Mouse (Mus musculus): ENCODE measurements around the gene Coro7. TPM values are rescaled to one million over a fixed set of nuclear protein-coding genes. Genes with fewer than 3 reads are reported as not detected.

The Coro7 gene
- polyA plus RNA-seq, 1 experiment from 2014 or later, result 7.0 TPM

GRCm38 (mm10) chr16:4655764-4656570 lies 23.6 kb downstream of the Coro7 start:
- no peak overlapping the region for H3K4me2 ChIP-seq
- no peaks in the 10 kb centered on the region for H3K27me3 ChIP-seq
- peaks cover 30% of the 10 kb centered on the region for H3K4me1 ChIP-seq (replicated peaks)
- no peak overlapping the region for H3K4me3 ChIP-seq (replicated peaks)
- H3K9me3 ChIP-seq (replicated peaks), result no peaks in the 10 kb centered on the region
- H3K9ac ChIP-seq, result 0 out of 2 replicates have a peak overlapping the region, but pooled peaks have one; percentile 29
- peaks cover 43% of the 10 kb centered on the region for H3K36me3 ChIP-seq
- ATAC-seq (ENCODE audit: low read depth) (no peak; the same call in 1 of the 2 replicates), DNase-seq (no peak)
- H3K27ac ChIP-seq, result peak overlapping the region; percentile 58
- 39% methylated on average over 11 of the region's 11 CpGs for WGBS (ENCODE audit: insufficient replicate concordance)

GRCm38 (mm10) chr16:4655251-4655734 lies 24.3 kb downstream of the Coro7 start:
- Histone ChIP-seq H3K4me2 (no peak overlapping the region), H3K27me3 (no peaks in the 10 kb centered on the region), H3K9ac (no peak overlapping the region), H3K4me1 (replicated peaks) (peaks cover 30% of the 10 kb centered on the region), H3K27ac (peak overlapping the region; percentile 58), H3K36me3 (peaks cover 41% of the 10 kb centered on the region), H3K9me3 (replicated peaks) (no peaks in the 10 kb centered on the region), H3K4me3 (replicated peaks) (no peak overlapping the region)
- no peak for DNase-seq
- WGBS (ENCODE audit: insufficient replicate concordance), result 72% methylated on average over 4 of the region's 4 CpGs
- ATAC-seq (ENCODE audit: low read depth), result peak; percentile 37; the same call in 1 of the 2 replicates

- DNase-seq (no peak), ATAC-seq (ENCODE audit: low read depth) (no peak)
- H3K4me1 ChIP-seq (replicated peaks), result peaks cover 30% of the 10 kb centered on the region
These were observed 24.9 kb downstream of the Coro7 start for GRCm38 (mm10) chr16:4654706-4655105.

GRCm38 (mm10) chr16:4652707-4653416 lies 26.7 kb downstream of the Coro7 start:
- ATAC-seq (ENCODE audit: low read depth), result no peak
- H3K36me3 ChIP-seq, result peaks cover 56% of the 10 kb centered on the region
- no peak overlapping the region for H3K4me2 ChIP-seq
- peaks cover 20% of the 10 kb centered on the region for H3K4me1 ChIP-seq (replicated peaks)
- H3K9me3 ChIP-seq (replicated peaks), result no peaks in the 10 kb centered on the region
- H3K27ac ChIP-seq, result no peak overlapping the region
- DNase-seq, result no peak
- H3K27me3 ChIP-seq, result no peaks in the 10 kb centered on the region
- no peak overlapping the region for H3K4me3 ChIP-seq (replicated peaks)
- WGBS (ENCODE audit: insufficient replicate concordance), result 65% methylated on average over 4 of the region's 4 CpGs
- no peak overlapping the region for H3K9ac ChIP-seq

More at GRCm38 (mm10) chr16:4654706-4655105, 24.9 kb downstream of the Coro7 start:
- 80% methylated on average over 10 of the region's 10 CpGs for WGBS (ENCODE audit: insufficient replicate concordance)
- H3K4me2 ChIP-seq, result no peak overlapping the region
- no peaks in the 10 kb centered on the region for H3K27me3 ChIP-seq
- peak overlapping the region; percentile 58; the same call in 1 of the 2 replicates for H3K27ac ChIP-seq
- H3K9me3 ChIP-seq (replicated peaks), result no peaks in the 10 kb centered on the region
- H3K4me3 ChIP-seq (replicated peaks), result no peak overlapping the region
- peaks cover 44% of the 10 kb centered on the region for H3K36me3 ChIP-seq
- H3K9ac ChIP-seq, result no peak overlapping the region

GRCm38 (mm10) chr16:4651624-4652023 lies 28.0 kb downstream of the Coro7 start:
- H3K4me1 ChIP-seq (replicated peaks), result peaks cover 23% of the 10 kb centered on the region
- H3K36me3 ChIP-seq, result peaks cover 56% of the 10 kb centered on the region
- DNase-seq (no peak), ATAC-seq (ENCODE audit: low read depth) (no peak)
- H3K9ac ChIP-seq, result no peak overlapping the region
- H3K9me3 ChIP-seq (replicated peaks), result no peaks in the 10 kb centered on the region
- no peak overlapping the region for H3K4me2 ChIP-seq
- H3K27ac ChIP-seq, result no peak overlapping the region
- no peaks in the 10 kb centered on the region for H3K27me3 ChIP-seq
- no peak overlapping the region for H3K4me3 ChIP-seq (replicated peaks)
- WGBS (ENCODE audit: insufficient replicate concordance), result 71% methylated on average over 7 of the region's 7 CpGs

GRCm38 (mm10) chr16:4651081-4651480 lies 28.5 kb downstream of the Coro7 start:
- H3K4me3 ChIP-seq (replicated peaks), result no peak overlapping the region
- peaks cover 18% of the 10 kb centered on the region for H3K4me1 ChIP-seq (replicated peaks)
- no peak overlapping the region for H3K4me2 ChIP-seq
- WGBS (ENCODE audit: insufficient replicate concordance), result 89% methylated on average over 1 of the region's 1 CpGs
- no peak overlapping the region for H3K9ac ChIP-seq
- peaks cover 56% of the 10 kb centered on the region for H3K36me3 ChIP-seq
- ATAC-seq (ENCODE audit: low read depth), result no peak
- no peak overlapping the region for H3K27ac ChIP-seq
- H3K9me3 ChIP-seq (replicated peaks), result no peaks in the 10 kb centered on the region
- H3K27me3 ChIP-seq, result no peaks in the 10 kb centered on the region
- no peak for DNase-seq

- ATAC-seq (ENCODE audit: low read depth) (no peak), DNase-seq (no peak)
- 83% methylated on average over 3 of the region's 3 CpGs for WGBS (ENCODE audit: insufficient replicate concordance)
- H3K9ac ChIP-seq, result no peak overlapping the region
- no peaks in the 10 kb centered on the region for H3K9me3 ChIP-seq (replicated peaks)
- H3K4me3 ChIP-seq (replicated peaks), result no peak overlapping the region
- H3K4me2 ChIP-seq, result no peak overlapping the region
- H3K4me1 ChIP-seq (replicated peaks), result peaks cover 9% of the 10 kb centered on the region
- H3K36me3 ChIP-seq, result peaks cover 51% of the 10 kb centered on the region
- no peak overlapping the region for H3K27ac ChIP-seq
- H3K27me3 ChIP-seq, result no peaks in the 10 kb centered on the region
These were observed 29.4 kb downstream of the Coro7 start for GRCm38 (mm10) chr16:4650161-4650560.

- DNase-seq, result no peak
- peaks cover 46% of the 10 kb centered on the region for H3K36me3 ChIP-seq
- H3K27ac ChIP-seq, result no peak overlapping the region
- 86% methylated on average over 11 of the region's 11 CpGs for WGBS (ENCODE audit: insufficient replicate concordance)
- no peak overlapping the region for H3K4me3 ChIP-seq (replicated peaks)
- ATAC-seq (ENCODE audit: low read depth), result peak; percentile 6; the same call in 1 of the 2 replicates
- H3K4me2 ChIP-seq, result no peak overlapping the region
- H3K27me3 ChIP-seq, result no peaks in the 10 kb centered on the region
- H3K9ac ChIP-seq, result no peak overlapping the region
- H3K4me1 ChIP-seq (replicated peaks), result peaks cover 5% of the 10 kb centered on the region
- no peaks in the 10 kb centered on the region for H3K9me3 ChIP-seq (replicated peaks)
These were observed 29.9 kb downstream of the Coro7 start for GRCm38 (mm10) chr16:4649692-4650091.

- H3K4me1 ChIP-seq (replicated peaks), result peaks cover 5% of the 10 kb centered on the region
- H3K27ac ChIP-seq, result no peak overlapping the region
- H3K4me2 ChIP-seq, result no peak overlapping the region
- H3K27me3 ChIP-seq, result no peaks in the 10 kb centered on the region
- peaks cover 45% of the 10 kb centered on the region for H3K36me3 ChIP-seq
- 0 out of 2 replicates have a peak, but pooled peaks have one; percentile 9 for ATAC-seq (ENCODE audit: low read depth)
- H3K9ac ChIP-seq, result no peak overlapping the region
- 81% methylated on average over 5 of the region's 5 CpGs for WGBS (ENCODE audit: insufficient replicate concordance)
- no peaks in the 10 kb centered on the region for H3K9me3 ChIP-seq (replicated peaks)
- no peak overlapping the region for H3K4me3 ChIP-seq (replicated peaks)
- DNase-seq, result no peak
These were observed 30.4 kb downstream of the Coro7 start for GRCm38 (mm10) chr16:4649211-4649610.

GRCm38 (mm10) chr16:4648416-4649023 lies 31.1 kb downstream of the Coro7 start:
- ATAC-seq (ENCODE audit: low read depth) (no peak), DNase-seq (no peak)
- Histone ChIP-seq H3K4me3 (replicated peaks) (no peak overlapping the region), H3K9ac (no peak overlapping the region), H3K36me3 (peaks cover 51% of the 10 kb centered on the region), H3K27me3 (no peaks in the 10 kb centered on the region), H3K9me3 (replicated peaks) (no peaks in the 10 kb centered on the region), H3K4me1 (replicated peaks) (peaks cover 8% of the 10 kb centered on the region), H3K4me2 (no peak overlapping the region), H3K27ac (no peak overlapping the region)
- WGBS (ENCODE audit: insufficient replicate concordance), result 88% methylated on average over 28 of the region's 28 CpGs

GRCm38 (mm10) chr16:4647651-4648141 lies 31.9 kb downstream of the Coro7 start:
- Histone ChIP-seq H3K4me1 (replicated peaks) (peaks cover 15% of the 10 kb centered on the region), H3K4me2 (no peak overlapping the region), H3K36me3 (peaks cover 45% of the 10 kb centered on the region), H3K9me3 (replicated peaks) (no peaks in the 10 kb centered on the region), H3K27me3 (no peaks in the 10 kb centered on the region), H3K9ac (no peak overlapping the region), H3K27ac (no peak overlapping the region), H3K4me3 (replicated peaks) (no peak overlapping the region)
- ATAC-seq (ENCODE audit: low read depth) (no peak), DNase-seq (no peak)
- WGBS (ENCODE audit: insufficient replicate concordance), result 71% methylated on average over 13 of the region's 13 CpGs

Data from liver, embryonic 13.5 days (tissue).